Mouse (Mus musculus) MEL (cell line): Measurements from ENCODE around the gene Tmem151b. TPM values are rescaled to one million over a fixed set of nuclear protein-coding genes. Genes with fewer than 3 reads are reported as not detected.

Source experiments
- DNase-seq: peaks from one replicate; pipeline ENCODE4 v3.0.0; 2011; ENCODE audit warnings: low read depth, low spot score
- H3K27ac ChIP-seq: 2 replicates; pipeline ENCODE4 v1.5.1; 2012; ENCODE audit warnings: low read depth, mild to moderate bottlenecking, control low read depth, low read length, moderate library complexity; ENCODE audit not compliant: control insufficient read depth
- H3K27me3 ChIP-seq, 2 experiments: fragments of 150-350 bp in 1 of 2; sonication (generic) in 1 of 2; 2 replicates each; pipeline ENCODE4 v1.6.1; 2012; ENCODE audit warnings: low read length in 2 of 2, mild to moderate bottlenecking in 2 of 2, improper control_type of control experiment in 1 of 2, moderate library complexity in 1 of 2; ENCODE audit not compliant: insufficient read depth in 2 of 2, control insufficient read depth in 1 of 2
- H3K36me3 ChIP-seq, 2 experiments: 2 replicates each; pipeline ENCODE4 v1.6.1; 2012 to 2014; ENCODE audit warnings: low read length in 2 of 2, improper control_type of control experiment in 1 of 2, inconsistent platforms in 1 of 2, mild to moderate bottlenecking in 1 of 2; ENCODE audit not compliant: insufficient read depth in 2 of 2, control insufficient read depth in 1 of 2
- H3K4me1 ChIP-seq, 2 experiments: fragments of 150-350 bp in 1 of 2; sonication (generic) in 1 of 2; 2 replicates each; pipeline ENCODE4 v1.6.1; 2012; ENCODE audit warnings: low read length in 2 of 2, improper control_type of control experiment in 1 of 2, mild to moderate bottlenecking in 1 of 2; ENCODE audit not compliant: insufficient read depth in 2 of 2, control insufficient read depth in 1 of 2
- H3K4me3 ChIP-seq, 2 experiments: fragments of 150-350 bp in 1 of 2; sonication (generic) in 1 of 2; 2 replicates each; pipeline ENCODE4 v1.5.1; 2012; ENCODE audit warnings: low read depth in 2 of 2, low read length in 2 of 2, mild to moderate bottlenecking in 2 of 2, moderate library complexity in 2 of 2, control low read depth in 1 of 2, improper control_type of control experiment in 1 of 2; ENCODE audit not compliant: control insufficient read depth in 1 of 2, insufficient read depth in 1 of 2
- H3K79me2 ChIP-seq: 2 replicates; pipeline ENCODE4 v1.6.1; 2012; ENCODE audit warnings: mild to moderate bottlenecking, low read length, moderate library complexity; ENCODE audit not compliant: control insufficient read depth, poor library complexity, insufficient read depth
- H3K9ac ChIP-seq: 2 replicates; pipeline ENCODE4 v1.6.1; 2012; ENCODE audit warnings: low read depth, mild to moderate bottlenecking, control low read depth, low read length, moderate library complexity; ENCODE audit not compliant: control insufficient read depth, poor library complexity, severe bottlenecking
- H3K9me3 ChIP-seq: fragments of 150-350 bp; sonication (generic); replicated peaks from 2 replicates; pipeline ENCODE4 v1.6.1; 2012; ENCODE audit warnings: mild to moderate bottlenecking, low read length, improper control_type of control experiment, moderate library complexity; ENCODE audit not compliant: insufficient read depth
- BHLHE40 ChIP-seq: IDR thresholded peaks from 2 replicates; pipeline ENCODE4 v1.6.1; 2012; ENCODE audit warnings: low read depth, mild to moderate bottlenecking, inconsistent platforms, low read length, improper control_type of control experiment, borderline replicate concordance
- CHD1 ChIP-seq: IDR thresholded peaks from 2 replicates; pipeline ENCODE4 v1.6.1; 2012; ENCODE audit warnings: low read depth, mild to moderate bottlenecking, inconsistent platforms, low read length, improper control_type of control experiment
- CTCF ChIP-seq, 3 experiments: IDR thresholded peaks in 2 of 3; conservative IDR thresholded peaks in 1 of 3; 2 replicates each; pipeline ENCODE4 v1.5.1; 2011 to 2012; ENCODE audit warnings: low read length in 3 of 3, low read depth in 2 of 3, mild to moderate bottlenecking in 2 of 3, improper control_type of control experiment in 1 of 3, inconsistent platforms in 1 of 3, mixed read lengths in 1 of 3, moderate library complexity in 1 of 3; ENCODE audit not compliant: control insufficient read depth in 1 of 3, insufficient read depth in 1 of 3, poor library complexity in 1 of 3, severe bottlenecking in 1 of 3
- EP300 ChIP-seq, 2 experiments: IDR thresholded peaks; 2 replicates each; pipeline ENCODE4 v1.6.1; 2011; ENCODE audit warnings: improper control_type of control experiment in 2 of 2, low read length in 2 of 2, low read depth in 1 of 2, mild to moderate bottlenecking in 1 of 2
- ETS1 ChIP-seq: IDR thresholded peaks from 2 replicates; pipeline ENCODE4 v1.6.1; 2012; ENCODE audit warnings: low read depth, mild to moderate bottlenecking, inconsistent platforms, low read length, improper control_type of control experiment, moderate library complexity
- JUND ChIP-seq: IDR thresholded peaks from 2 replicates; pipeline ENCODE4 v1.6.1; 2011; ENCODE audit warnings: low read depth, mild to moderate bottlenecking, improper control_type of control experiment, low read length
- KAT2A ChIP-seq: conservative IDR thresholded peaks from 2 replicates; pipeline ENCODE4 v1.6.1; 2012; ENCODE audit warnings: low read depth, low read length, improper control_type of control experiment, inconsistent platforms
- MAX ChIP-seq: IDR thresholded peaks from 2 replicates; pipeline ENCODE4 v1.6.1; 2011; ENCODE audit warnings: low read length, improper control_type of control experiment
- MEF2A ChIP-seq: IDR thresholded peaks from 2 replicates; pipeline ENCODE4 v1.6.1; 2014; ENCODE audit warnings: low read depth, mild to moderate bottlenecking, inconsistent platforms, low read length, improper control_type of control experiment; ENCODE audit not compliant: poor library complexity, insufficient replicate concordance, severe bottlenecking; ENCODE audit errors: extremely low read depth
- MYB ChIP-seq: IDR thresholded peaks from 2 replicates; pipeline ENCODE4 v1.6.1; 2011; ENCODE audit warnings: mild to moderate bottlenecking, low read depth, low read length, improper control_type of control experiment
- NELFE ChIP-seq: IDR thresholded peaks from 2 replicates; pipeline ENCODE4 v1.6.1; 2011; ENCODE audit warnings: low read depth, low read length, improper control_type of control experiment
- RCOR1 ChIP-seq: IDR thresholded peaks from 2 replicates; pipeline ENCODE4 v1.6.1; 2012; ENCODE audit warnings: low read depth, mild to moderate bottlenecking, inconsistent platforms, low read length, improper control_type of control experiment
- SIN3A ChIP-seq: IDR thresholded peaks from 2 replicates; pipeline ENCODE4 v1.6.1; 2012; ENCODE audit warnings: low read length, improper control_type of control experiment, inconsistent platforms
- SMC3 ChIP-seq: IDR thresholded peaks from 2 replicates; pipeline ENCODE4 v1.6.1; 2011; ENCODE audit warnings: low read depth, low read length, improper control_type of control experiment
- TCF12 ChIP-seq: IDR thresholded peaks from 2 replicates; pipeline ENCODE4 v1.6.1; 2014; ENCODE audit warnings: low read depth, mild to moderate bottlenecking, inconsistent platforms, low read length, improper control_type of control experiment, moderate library complexity
- USF1 ChIP-seq: IDR thresholded peaks from 2 replicates; pipeline ENCODE4 v1.6.1; 2014; ENCODE audit warnings: low read depth, mild to moderate bottlenecking, inconsistent platforms, low read length, improper control_type of control experiment, moderate library complexity
- USF2 ChIP-seq, 2 experiments: IDR thresholded peaks; 2 replicates each; pipeline ENCODE4 v1.6.1; 2011 to 2012; ENCODE audit warnings: improper control_type of control experiment in 2 of 2, low read length in 2 of 2, borderline replicate concordance in 1 of 2, inconsistent platforms in 1 of 2, low read depth in 1 of 2, mild to moderate bottlenecking in 1 of 2; ENCODE audit not compliant: insufficient read depth in 1 of 2
- ZC3H11A ChIP-seq: IDR thresholded peaks from 2 replicates; pipeline ENCODE4 v1.6.1; 2012; ENCODE audit warnings: low read depth, mild to moderate bottlenecking, inconsistent platforms, low read length, improper control_type of control experiment
- ZMIZ1 ChIP-seq: IDR thresholded peaks from 2 replicates; pipeline ENCODE4 v1.6.1; 2012; ENCODE audit warnings: low read depth, mild to moderate bottlenecking, inconsistent platforms, low read length, improper control_type of control experiment, moderate library complexity
- polyA plus RNA-seq, 2 experiments: library from polyadenylated mRNA; stranded (reverse) in 1 of 2; unstranded in 1 of 2; fragments of >175 nt in 1 of 2; fragments of >200 nt in 1 of 2; gene quantifications; 2 replicates each; pipeline versions ENCODE4 v1.2.1 to v1.2.4; 2012; ENCODE audit warnings: low replicate concordance in 2 of 2, low read depth in 1 of 2; ENCODE audit not compliant: insufficient read length in 2 of 2, insufficient read depth in 1 of 2, missing spikeins in 1 of 2
- total RNA-seq: library from RNA; depleted of rRNA; stranded (reverse); fragments of 300-350 nt; gene quantifications from 2 replicates; pipeline ENCODE4 v1.2.3, GENCODE M21; 2012

Gene Tmem151b
- total and polyA plus RNA-seq, 3 experiments: 0.15 to 1.1 TPM; not detected in 1

DNA sequence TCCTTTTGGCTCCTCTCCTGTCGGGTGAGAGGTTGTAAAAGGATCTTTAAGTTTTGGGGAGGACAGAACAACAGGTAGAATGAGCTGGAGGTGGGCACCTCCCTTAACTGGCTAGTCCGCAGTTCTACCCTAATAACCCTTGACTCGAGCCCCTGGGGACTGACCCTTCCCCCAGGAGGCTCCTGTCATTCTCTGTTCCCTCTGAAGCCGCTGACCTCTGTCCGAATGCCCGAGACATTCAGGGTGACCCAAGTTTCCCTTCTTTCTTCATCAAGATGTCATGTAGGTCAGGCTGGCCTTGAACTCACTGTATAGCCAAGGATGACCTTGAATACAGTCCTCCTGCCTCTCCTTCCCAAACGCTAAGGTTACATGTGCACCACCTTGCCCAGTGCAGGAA, 38.9 kb upstream of the Tmem151b start:
- Histone ChIP-seq H3K9me3 (no peaks in the 10 kb centered on the region), H3K4me3 (no peak overlapping the region), H3K36me3 (peaks cover 8 to 21% of the 10 kb centered on the region in 2 experiments; a peak in 3 of 4 replicates), H3K4me1 (peaks cover 10 to 27% of the 10 kb centered on the region in 2 experiments), H3K27ac (no peak overlapping the region), H3K79me2 (peaks cover 20% of the 10 kb centered on the region), H3K27me3 (no peaks in the 10 kb centered on the region), H3K9ac (no peak overlapping the region)
- TF ChIP-seq BHLHE40: no peak
- TF ChIP-seq ZMIZ1: no peak
- TF ChIP-seq JUND: no peak
- no peak for TF ChIP-seq NELFE
- no peak for TF ChIP-seq MYB
- TF ChIP-seq MAX: no peak
- TF ChIP-seq EP300 (IDR thresholded peaks at IDR 0.05; ENCODE audit: low read depth in 1 of 2, low read length in 2 of 2): no peak
- TF ChIP-seq MEF2A: no peak
- no peak for TF ChIP-seq RCOR1
- no peak for TF ChIP-seq USF1
- TF ChIP-seq ZC3H11A: no peak
- no peak for DNase-seq

DNA sequence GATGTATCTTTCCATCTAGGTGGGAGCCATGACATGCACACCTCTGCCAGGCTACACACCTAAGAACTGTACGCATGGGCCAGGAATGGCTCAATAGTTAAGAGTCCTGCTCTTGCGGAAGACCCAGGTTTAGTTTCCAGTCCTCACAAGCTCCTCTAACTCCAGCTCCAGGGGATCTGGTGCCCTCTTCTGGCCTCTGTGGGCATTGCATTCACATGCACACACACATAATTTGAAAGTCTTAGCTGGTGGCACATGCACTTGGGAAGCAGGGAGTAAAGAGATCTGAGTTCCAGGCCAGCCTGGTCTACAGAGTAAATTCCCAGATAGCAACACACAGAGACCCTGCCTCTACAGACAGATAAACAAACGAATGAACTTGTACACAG, 37.0 kb upstream of the Tmem151b start:
- peaks cover 8 to 16% of the 10 kb centered on the region in 2 experiments; a peak in 3 of 4 replicates for H3K36me3 ChIP-seq
- TF ChIP-seq CHD1 (no peak), CTCF (IDR thresholded peaks at IDR 0.05 in 2 of 3, conservative IDR thresholded peaks at IDR 0.05 in 1 of 3; ENCODE audit: control insufficient read depth in 1 of 3, insufficient read depth in 1 of 3, low read depth in 2 of 3, low read length in 3 of 3, poor library complexity in 1 of 3, severe bottlenecking in 1 of 3) (peak; percentile 58 to 78 (median 67)), SMC3 (0 out of 2 replicates have a peak, but pooled peaks have one; percentile 9), JUND (no peak)

DNA sequence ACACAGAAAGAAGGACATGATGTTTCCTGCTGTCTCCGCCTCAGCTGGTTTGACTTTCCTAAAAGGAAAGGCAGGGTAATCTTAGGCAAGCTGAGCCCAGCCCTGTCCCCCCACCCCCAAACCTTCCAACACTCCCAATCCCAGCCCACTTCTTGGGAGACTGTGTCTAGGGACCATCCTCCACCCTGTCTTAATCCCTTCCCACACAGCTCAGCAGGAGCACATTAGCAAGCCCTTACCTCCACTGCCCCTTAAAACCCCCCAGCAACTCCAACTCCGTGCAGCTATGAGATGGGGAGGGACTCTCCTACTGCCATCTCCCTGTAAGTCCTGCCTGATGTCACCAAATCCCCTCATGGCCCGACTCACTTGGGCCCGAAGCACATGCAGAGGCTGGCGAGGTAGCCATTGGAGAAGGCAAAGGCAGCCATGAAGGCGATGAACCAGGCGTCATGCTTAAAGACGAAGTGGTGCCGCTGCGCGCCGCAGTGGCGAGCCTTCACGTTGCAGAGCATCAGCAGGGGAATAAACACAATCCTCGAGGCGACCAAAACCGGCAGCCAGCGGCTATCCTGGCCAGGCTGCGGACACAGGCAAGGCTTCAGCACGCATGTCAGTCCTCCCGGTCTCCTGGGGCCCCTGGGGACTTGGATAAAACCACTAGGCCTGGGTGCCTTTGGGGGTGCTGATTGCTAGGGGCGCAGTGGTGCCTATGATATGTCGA, 36.4 kb upstream of the Tmem151b start:
- H3K4me3 ChIP-seq: no peak overlapping the region
- no peak overlapping the region for H3K9ac ChIP-seq
- peaks cover 7 to 19% of the 10 kb centered on the region in 2 experiments; a peak in 3 of 4 replicates for H3K36me3 ChIP-seq

More for the DNA sequence above, 37.0 kb upstream of the Tmem151b start:
- H3K9me3 ChIP-seq: no peaks in the 10 kb centered on the region
- no peak overlapping the region for H3K27ac ChIP-seq
- H3K4me1 ChIP-seq: peaks cover 12 to 27% of the 10 kb centered on the region in 2 experiments
- H3K79me2 ChIP-seq: peaks cover 3% of the 10 kb centered on the region; the same call in 1 of the 2 replicates
- H3K4me3 ChIP-seq: no peak overlapping the region
- no peak overlapping the region for H3K9ac ChIP-seq
- DNase-seq: peak; percentile 75
- no peaks in the 10 kb centered on the region for H3K27me3 ChIP-seq

More for the DNA sequence above, 36.4 kb upstream of the Tmem151b start:
- Histone ChIP-seq H3K27ac (no peak overlapping the region), H3K9me3 (no peaks in the 10 kb centered on the region), H3K4me1 (peaks cover 14 to 30% of the 10 kb centered on the region in 2 experiments), H3K79me2 (peaks cover 1% of the 10 kb centered on the region; the same call in 1 of the 2 replicates), H3K27me3 (no peaks in the 10 kb centered on the region)
- TF ChIP-seq JUND: no peak
- no peak for TF ChIP-seq SMC3
- no peak for TF ChIP-seq ETS1
- TF ChIP-seq KAT2A: no peak
- TF ChIP-seq USF2 (IDR thresholded peaks at IDR 0.05; ENCODE audit: borderline replicate concordance in 1 of 2, insufficient read depth in 1 of 2, low read depth in 1 of 2, low read length in 2 of 2): no peak
- TF ChIP-seq TCF12: no peak
- TF ChIP-seq MYB: no peak
- no peak for TF ChIP-seq SIN3A
- DNase-seq: no peak
